Mouse (Mus musculus) cerebellum, adult 2 months (tissue): ENCODE measurements at regions not wholly inside any gene's neighbourhood (a gene's known extent, or its start where the extent isn't known, plus 50 kb on each side); places are given as distances from the start of the nearest gene placed in this dataset.

ENCODE experiments used
- CTCF ChIP-seq: fragments of 200-500 bp; IDR thresholded peaks from 2 replicates; pipeline ENCODE4 v1.5.1; 2011; ENCODE audit warnings: low read depth, mild to moderate bottlenecking, control low read depth, low read length, moderate library complexity, borderline replicate concordance; ENCODE audit not compliant: insufficient read depth
- POLR2A ChIP-seq: fragments of 200-500 bp; IDR thresholded peaks from 2 replicates; pipeline ENCODE4 v1.6.1; 2011; ENCODE audit warnings: low read length, control low read depth, borderline replicate concordance; ENCODE audit not compliant: insufficient read depth

DNA sequence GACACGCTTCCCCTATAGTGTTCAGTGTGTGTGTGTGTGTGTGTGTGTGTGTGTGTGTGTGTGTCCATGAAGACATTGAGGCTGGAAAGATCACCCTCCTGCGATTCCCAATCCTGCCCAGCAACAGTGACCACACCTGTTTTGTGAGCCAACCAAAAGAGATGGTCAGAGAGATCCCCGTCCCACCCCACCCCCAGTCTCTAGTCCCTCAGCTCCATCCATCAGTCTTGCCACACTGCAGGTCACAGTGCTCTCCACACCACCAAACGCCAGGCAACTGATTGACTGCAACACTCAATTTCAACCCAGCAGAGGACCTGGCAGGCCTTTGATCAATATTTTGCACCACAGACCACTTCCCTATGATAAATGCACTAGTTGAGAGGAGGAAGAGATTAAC is 530.0 kb upstream of the Kdm8 start:
- no peak for TF ChIP-seq CTCF
- no peak for TF ChIP-seq POLR2A
